Mouse (Mus musculus): ENCODE data around the gene Spcs1.

DNA sequence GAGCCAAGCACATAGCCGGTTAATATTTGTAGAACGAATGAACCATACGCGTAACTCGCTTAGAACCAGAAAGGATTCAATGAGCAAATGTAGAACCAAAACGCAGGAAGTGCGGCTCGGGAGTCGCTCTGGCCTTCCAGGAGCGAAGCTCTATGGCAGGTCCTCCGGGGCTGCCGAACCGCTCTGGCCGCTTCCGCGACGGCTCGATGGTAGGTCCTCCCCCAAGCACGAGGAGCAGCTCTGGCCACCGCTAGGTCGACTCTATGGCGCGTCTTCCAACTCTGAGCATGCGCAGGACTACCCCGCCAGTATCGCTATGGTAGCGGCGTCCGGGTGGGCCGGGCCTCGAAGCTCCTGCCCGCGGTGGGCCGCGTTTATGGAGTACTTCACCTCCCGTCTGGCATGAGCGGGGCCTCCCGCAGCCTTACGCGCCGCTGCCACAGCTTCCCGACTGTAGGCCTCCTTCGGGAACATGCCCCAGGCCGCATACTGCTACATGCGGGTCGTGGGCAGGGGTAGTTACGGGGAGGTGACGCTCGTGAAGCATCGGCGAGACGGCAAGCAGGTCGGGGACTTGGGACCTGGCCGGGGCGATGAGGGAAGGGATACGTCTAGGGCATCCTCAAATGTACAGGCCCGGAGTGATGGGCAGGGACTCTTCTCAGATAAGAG lies 50.2 kb downstream of the Spcs1 start, which contains the start of gene Nek4:
- TF ChIP-seq CTCF (IDR thresholded peaks at IDR 0.05; ENCODE audit: low read depth) (no peak), EP300 (IDR thresholded peaks at IDR 0.05; ENCODE audit: low read depth) (0 out of 2 replicates have a peak, but pooled peaks have one; percentile 29)

Data from heart, postnatal 0 days (tissue).